Mouse (Mus musculus) ES-Bruce4 (cell line): ENCODE results near the gene Olfr975.
"Not testable (repeated sequence)": the region's sequence is repeated elsewhere in the genome, so short reads cannot be mapped to it uniquely, and the experiment has no call there.

Source experiments
- CTCF ChIP-seq: IDR thresholded peaks from one replicate; pipeline ENCODE4 v1.8.1; 2011; ENCODE audit warnings: low read depth, low read length
- EP300 ChIP-seq: IDR thresholded peaks from 2 replicates; pipeline ENCODE4 v1.6.1; 2011; ENCODE audit warnings: low read depth, low read length; ENCODE audit not compliant: insufficient read depth
- POLR2A ChIP-seq: IDR thresholded peaks from one replicate; pipeline ENCODE4 v1.8.1; 2011; ENCODE audit warnings: low read length; ENCODE audit not compliant: insufficient read depth

DNA sequence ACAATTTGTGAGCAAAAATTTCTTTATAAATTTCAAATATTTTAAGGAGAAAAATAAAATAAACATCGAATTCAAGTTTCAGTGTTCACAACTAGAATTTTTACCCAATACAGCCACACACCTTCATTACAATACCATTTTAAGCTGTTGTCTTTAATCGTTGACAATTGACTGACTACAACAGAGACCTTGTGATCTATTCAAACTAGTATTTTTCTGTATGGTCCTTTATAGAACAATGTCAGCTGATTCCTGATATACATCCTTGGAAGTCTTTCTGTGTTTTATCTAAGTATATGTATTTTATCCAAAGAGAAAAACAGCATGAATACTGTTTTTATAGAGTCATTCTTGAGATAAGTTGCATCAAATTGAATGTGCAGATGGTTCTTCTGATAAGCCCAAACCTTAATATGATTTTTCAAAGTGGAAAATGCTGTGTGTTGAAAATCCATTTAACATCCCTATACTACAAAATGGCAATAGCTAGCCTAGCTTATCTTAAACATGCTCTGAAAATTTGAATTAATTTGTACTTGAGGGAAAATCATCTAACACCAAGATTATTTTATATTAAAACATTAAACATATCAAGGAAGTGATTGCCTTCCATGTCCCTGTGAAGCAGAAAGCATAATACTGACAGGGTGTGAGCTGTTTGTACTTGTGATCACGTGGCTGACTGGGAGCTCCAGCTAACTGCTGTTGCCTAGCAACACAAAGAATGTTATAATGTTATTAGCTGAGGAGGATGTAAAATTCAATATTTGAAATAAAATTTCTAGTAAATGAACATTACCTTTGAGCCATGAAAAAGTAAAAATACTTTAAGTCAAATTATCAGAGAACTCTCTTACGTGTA lies 23.6 kb downstream of the Olfr975 start:
- not testable (repeated sequence) for TF ChIP-seq CTCF, POLR2A, EP300
